Mouse (Mus musculus) right cerebral cortex, postnatal 14 days (tissue): ENCODE data around the gene Lrwd1.

Source experiments
- DNase-seq: peaks from one replicate; pipeline ENCODE4 v3.0.0; 2022

The Lrwd1 gene

GRCm38 (mm10) chr5:136088821-136089575 lies 46.9 kb downstream of the Lrwd1 start:
- DNase-seq, result no peak

- no peak for DNase-seq
These were observed 49.6 kb downstream of the Lrwd1 start for GRCm38 (mm10) chr5:136086290-136086689.

GRCm38 (mm10) chr5:136084891-136085651 lies 50.8 kb downstream of the Lrwd1 start:
- DNase-seq, result no peak

GRCm38 (mm10) chr5:136084144-136084881 lies 51.6 kb downstream of the Lrwd1 start:
- DNase-seq, result no peak

GRCm38 (mm10) chr5:136083669-136084107 lies 52.2 kb downstream of the Lrwd1 start, which contains the start of gene Rasa4:
Gene Rasa4 (plus strand): TSS chr5:136083916.
- peak; percentile 90 for DNase-seq

DNA sequence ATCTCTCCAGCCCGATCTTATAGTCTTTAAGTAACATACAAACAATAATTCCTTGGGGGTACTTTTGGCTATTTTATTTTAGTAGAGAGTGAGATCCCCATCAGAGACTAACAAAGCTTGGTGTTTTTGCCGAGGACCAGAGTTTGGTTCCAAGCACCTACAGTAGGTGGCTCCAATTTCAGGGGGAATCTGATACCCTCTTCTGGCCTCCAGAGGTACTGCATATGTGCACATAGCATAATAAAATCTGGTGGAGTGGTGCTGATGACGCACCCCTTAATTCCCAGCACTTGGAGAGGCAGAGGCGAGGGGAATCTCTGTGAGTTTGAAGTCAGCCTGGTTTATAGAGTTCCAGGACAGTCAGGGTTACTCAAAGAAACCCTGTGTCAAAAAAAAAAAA lies 53.5 kb downstream of the Lrwd1 start:
- no peak for DNase-seq

- DNase-seq, result no peak
These were observed 57.7 kb downstream of the Lrwd1 start for GRCm38 (mm10) chr5:136078136-136078535.

GRCm38 (mm10) chr5:136077001-136077550 lies 58.8 kb downstream of the Lrwd1 start:
- DNase-seq, result no peak

DNA sequence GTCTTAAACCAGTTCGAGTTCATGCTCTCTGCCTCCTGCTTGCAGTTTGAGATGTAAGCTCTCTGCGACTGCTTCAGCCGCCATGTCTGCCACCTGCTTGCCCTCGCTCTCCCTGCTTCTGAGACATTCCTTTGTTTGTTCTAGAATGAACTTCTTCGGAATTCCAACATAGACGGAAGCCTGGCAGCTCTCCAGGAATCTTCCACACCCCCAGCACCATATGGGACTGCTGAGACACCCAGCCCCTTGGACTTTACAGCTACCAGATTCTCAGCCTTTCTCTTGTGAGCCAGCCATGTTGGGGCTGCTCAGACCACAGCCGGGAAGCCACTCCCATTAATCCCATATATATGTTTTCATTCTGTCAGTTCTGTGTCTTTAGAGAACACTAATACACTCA lies 59.6 kb downstream of the Lrwd1 start:
- DNase-seq, result peak; percentile 39

DNA sequence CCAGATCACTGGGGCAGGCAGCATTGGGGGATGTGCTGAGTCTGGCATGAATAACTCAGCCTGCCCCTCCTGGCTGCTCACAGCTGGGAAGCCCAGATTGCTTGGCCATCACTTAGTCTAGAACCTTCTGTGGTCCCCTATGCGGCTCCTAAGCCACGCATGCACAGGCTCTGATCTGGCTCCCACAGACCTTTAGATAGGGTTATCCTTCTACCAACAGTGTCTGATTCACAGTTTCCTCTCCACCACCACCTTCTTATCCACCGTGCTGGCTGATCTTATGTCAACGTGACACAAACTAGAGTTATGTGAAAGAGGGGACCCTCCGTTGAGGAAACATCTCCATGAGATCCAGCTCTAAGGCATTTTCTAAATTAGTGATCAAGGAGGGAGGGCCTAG lies 60.8 kb downstream of the Lrwd1 start:
- DNase-seq, result no peak

- no peak for DNase-seq
These were observed 62.3 kb downstream of the Lrwd1 start for GRCm38 (mm10) chr5:136073526-136073925.

GRCm38 (mm10) chr5:136073051-136073450 lies 62.8 kb downstream of the Lrwd1 start:
- DNase-seq, result no peak
